Mouse (Mus musculus): ENCODE data around the gene Grb2.

The Grb2 gene

GRCm38 (mm10) chr11:115708209-115708876, at the start of gene Grb2:
Grb2 (minus strand) TSS chr11:115708597.
- in situ Hi-C loops (cut with MboI, MseI) = no loop called here

GRCm38 (mm10) chr11:115753485-115753884, 45.1 kb upstream of the Grb2 start:
- in situ Hi-C loops (cut with MboI, MseI) = no loop called here

GRCm38 (mm10) chr11:115752653-115753052, 44.3 kb upstream of the Grb2 start:
- in situ Hi-C loops (cut with MboI, MseI) = no loop called here

- in situ Hi-C loops (cut with MboI, MseI) = no loop called here
Measured at GRCm38 (mm10) chr11:115751725-115752124, 43.3 kb upstream of the Grb2 start.

- in situ Hi-C loops (cut with MboI, MseI) = no loop called here
Measured at GRCm38 (mm10) chr11:115749834-115750233, 41.4 kb upstream of the Grb2 start.

GRCm38 (mm10) chr11:115747351-115747750, 39.0 kb upstream of the Grb2 start:
- in situ Hi-C loops (cut with MboI, MseI) = no loop called here

- in situ Hi-C loops (cut with MboI, MseI) = no loop called here
Measured at GRCm38 (mm10) chr11:115746762-115747161, 38.4 kb upstream of the Grb2 start.

GRCm38 (mm10) chr11:115746109-115746508, 37.7 kb upstream of the Grb2 start:
- in situ Hi-C loops (cut with MboI, MseI) = no loop called here

- in situ Hi-C loops (cut with MboI, MseI) = no loop called here
Measured at GRCm38 (mm10) chr11:115744385-115744784, 36.0 kb upstream of the Grb2 start.

- in situ Hi-C loops (cut with MboI, MseI) = no loop called here
Measured at GRCm38 (mm10) chr11:115742926-115743325, 34.5 kb upstream of the Grb2 start.

- in situ Hi-C loops (cut with MboI, MseI) = no loop called here
Measured at GRCm38 (mm10) chr11:115741070-115741469, 32.7 kb upstream of the Grb2 start.

- in situ Hi-C loops (cut with MboI, MseI) = no loop called here
Measured at GRCm38 (mm10) chr11:115738275-115738885, 30.0 kb upstream of the Grb2 start.

- in situ Hi-C loops (cut with MboI, MseI) = no loop called here
Measured at GRCm38 (mm10) chr11:115737608-115738208, 29.3 kb upstream of the Grb2 start.

- in situ Hi-C loops (cut with MboI, MseI) = no loop called here
Measured at GRCm38 (mm10) chr11:115734041-115734686, 25.8 kb upstream of the Grb2 start.

GRCm38 (mm10) chr11:115723231-115723630, 14.8 kb upstream of the Grb2 start:
- in situ Hi-C loops (cut with MboI, MseI) = no loop called here

- in situ Hi-C loops (cut with MboI, MseI) = no loop called here
Measured at GRCm38 (mm10) chr11:115722638-115723037, 14.2 kb upstream of the Grb2 start.

- in situ Hi-C loops (cut with MboI, MseI) = loop anchor here (10.0 kb wide), 1 partner anchor 553 kb away; the partner anchor contains the start of gene Slc9a3r1
Measured at GRCm38 (mm10) chr11:115717660-115718390, 9.4 kb upstream of the Grb2 start.

- in situ Hi-C loops (cut with MboI, MseI) = loop anchor here (10.0 kb wide), 1 partner anchor 552 kb away; the partner anchor contains the start of gene Slc9a3r1
Measured at GRCm38 (mm10) chr11:115716410-115717338, 8.3 kb upstream of the Grb2 start.

GRCm38 (mm10) chr11:115714491-115714890, 6.1 kb upstream of the Grb2 start:
- in situ Hi-C loops (cut with MboI, MseI) = loop anchor here (5.0 to 10.0 kb wide), 2 partner anchors 67 to 550 kb away; partner anchors contain the start of gene Slc9a3r1

- in situ Hi-C loops (cut with MboI, MseI) = loop anchor here (5.0 to 10.0 kb wide), 2 partner anchors 66 to 549 kb away; partner anchors contain the start of gene Slc9a3r1
Measured at GRCm38 (mm10) chr11:115713447-115713846, 5.0 kb upstream of the Grb2 start.

Data from regulatory T cell (primary cell).